Mouse (Mus musculus) left cerebral cortex, adult 8-10 months (tissue): Measurements from ENCODE around the gene Aldh1l1. TPM values are rescaled to one million over a fixed set of nuclear protein-coding genes. Genes with fewer than 3 reads are reported as not detected.
A peak's percentile ranks its signal among the peaks of the same experiment; 100 is the strongest.

Experiments
- DNase-seq, 2 experiments: peaks; one replicate each; pipeline ENCODE4 v3.0.0; 2022; ENCODE audit warnings: low spot score in 2 of 2
- total RNA-seq, 4 experiments: library from RNA; stranded (reverse); gene quantifications; 2 replicates each; pipeline ENCODE4 v1.2.4; 2022

Aldh1l1 gene
- total RNA-seq = 10 to 100 TPM; 44.9 to 68.4 (median 49.3) TPM

GRCm38 (mm10) chr6:90486176-90486921 is at the start of gene Aldh1l1:
TSS of gene Aldh1l1 (plus strand) at chr6:90486427.
- no peak for DNase-seq

DNA sequence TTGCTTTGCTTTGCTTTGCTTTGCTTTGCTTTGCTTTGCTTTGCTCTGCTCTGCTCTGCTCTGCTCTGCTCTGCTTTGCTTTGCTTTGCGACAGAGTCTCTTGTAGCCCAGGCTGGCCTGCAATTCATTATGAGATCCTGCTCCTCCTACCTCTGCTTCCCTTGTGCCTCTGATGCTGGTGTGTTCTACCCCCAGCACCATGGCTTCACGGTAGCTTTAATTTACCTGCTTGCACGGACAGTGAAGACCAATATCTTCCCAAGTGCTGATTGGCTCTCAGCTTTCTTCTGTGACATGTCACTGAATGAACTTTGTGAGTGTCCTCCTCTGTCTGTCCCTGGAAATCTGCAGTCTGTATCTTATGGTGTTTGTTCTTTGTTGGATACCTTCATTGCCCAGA is 49.2 kb upstream of the Aldh1l1 start:
- no peak for DNase-seq

GRCm38 (mm10) chr6:90446883-90447282 is 39.3 kb upstream of the Aldh1l1 start:
- no peak for DNase-seq

GRCm38 (mm10) chr6:90450179-90450578 is 36.0 kb upstream of the Aldh1l1 start:
- peak; percentile 59 to 61 for DNase-seq

DNA sequence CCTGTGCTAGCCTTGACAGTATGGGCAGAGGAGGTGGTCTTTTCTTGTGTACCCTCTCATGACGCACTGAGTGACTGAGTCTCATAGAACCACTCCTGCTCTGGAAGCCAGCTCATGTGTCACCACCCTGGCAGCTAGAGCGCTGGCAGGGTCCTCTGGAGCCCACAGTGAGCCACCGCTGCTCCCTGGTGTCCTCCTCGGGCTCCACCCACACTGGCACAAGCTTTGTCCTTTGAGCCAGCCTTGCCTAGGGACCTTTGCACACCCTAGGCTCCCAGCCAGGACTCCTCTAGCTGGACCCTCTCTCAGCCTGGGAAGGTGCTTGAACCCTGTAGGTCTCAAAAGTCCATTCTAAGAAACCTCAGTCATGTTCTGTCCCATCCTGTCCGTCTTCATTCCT is 35.5 kb upstream of the Aldh1l1 start:
- DNase-seq = peak in 1 of 2 experiments; percentile 43

GRCm38 (mm10) chr6:90451512-90451911 is 34.7 kb upstream of the Aldh1l1 start:
- DNase-seq = no peak

DNA sequence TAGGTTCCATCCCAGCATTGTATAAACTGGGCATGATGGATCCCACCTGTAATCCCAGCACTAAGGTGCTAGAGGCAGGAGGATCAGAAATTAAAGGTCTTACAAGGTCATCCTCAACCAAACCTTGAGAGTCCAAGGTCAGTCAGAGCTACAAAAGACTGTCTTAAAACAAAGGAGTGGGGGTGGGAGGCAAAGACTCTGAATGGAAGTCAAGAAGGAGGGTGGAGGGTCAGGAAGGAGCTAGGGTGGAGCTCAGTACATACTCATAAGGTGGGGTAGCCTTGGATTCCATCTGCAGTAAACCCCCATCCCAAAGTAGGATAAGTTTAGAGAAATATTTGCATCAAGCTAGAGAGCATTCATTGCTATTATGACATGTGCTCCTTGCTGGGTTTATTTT is 33.6 kb upstream of the Aldh1l1 start:
- DNase-seq = no peak

GRCm38 (mm10) chr6:90453751-90454150 is 32.5 kb upstream of the Aldh1l1 start:
- DNase-seq = no peak

DNA sequence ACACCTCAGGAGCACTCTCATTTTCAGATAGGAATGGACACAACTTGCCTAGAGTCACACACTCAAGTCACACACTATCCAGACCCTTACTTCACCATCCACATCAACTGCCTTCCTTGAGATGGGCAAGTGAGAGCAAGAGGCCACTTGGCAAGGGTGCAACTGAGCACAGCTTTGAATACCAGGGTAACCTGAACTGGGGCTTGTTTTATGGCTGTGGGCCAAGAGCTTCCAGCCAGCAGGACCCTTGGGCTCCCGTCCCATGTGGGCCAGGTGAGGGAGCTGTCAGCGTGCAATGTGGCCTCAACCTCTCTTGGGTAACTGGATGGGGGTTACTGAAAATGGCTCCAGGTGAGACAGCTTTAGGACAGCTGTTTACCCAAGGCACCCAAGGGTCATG is 28.8 kb upstream of the Aldh1l1 start:
- DNase-seq = no peak

GRCm38 (mm10) chr6:90461181-90461580 is 25.0 kb upstream of the Aldh1l1 start:
- DNase-seq = no peak

- no peak for DNase-seq
Observed at GRCm38 (mm10) chr6:90461771-90462170, 24.5 kb upstream of the Aldh1l1 start.

DNA sequence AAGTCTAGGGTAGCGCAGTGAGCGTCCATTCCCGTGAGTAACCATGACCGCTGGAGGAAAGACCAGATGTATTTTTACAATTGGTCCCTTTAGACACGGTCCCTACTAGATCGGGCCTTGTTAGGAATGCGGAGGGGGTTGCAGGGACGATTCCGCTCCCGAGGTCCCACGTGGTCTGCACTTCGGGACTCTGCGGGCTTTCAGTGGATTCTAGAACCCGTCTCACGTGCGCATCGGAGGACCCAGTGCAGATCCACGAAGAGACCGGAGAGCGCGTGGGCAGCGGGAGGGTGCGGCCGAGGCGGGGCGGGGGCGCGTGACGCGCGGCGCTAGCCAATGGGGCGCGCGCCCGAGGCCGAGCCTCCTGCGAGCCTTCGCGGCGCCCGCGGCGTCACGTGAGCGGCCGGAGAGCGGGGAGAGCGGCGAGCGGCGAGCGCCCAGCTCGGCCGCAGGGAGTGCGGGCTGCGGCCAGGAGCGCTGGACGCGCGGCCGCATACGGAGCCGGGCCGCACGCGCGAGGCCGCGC is 24.0 kb upstream of the Aldh1l1 start, which contains the start of gene Klf15:
Gene Klf15 (plus strand): TSS at position 396 of the 526 bp plus-strand sequence.
- DNase-seq = peak; percentile 68 to 86

DNA sequence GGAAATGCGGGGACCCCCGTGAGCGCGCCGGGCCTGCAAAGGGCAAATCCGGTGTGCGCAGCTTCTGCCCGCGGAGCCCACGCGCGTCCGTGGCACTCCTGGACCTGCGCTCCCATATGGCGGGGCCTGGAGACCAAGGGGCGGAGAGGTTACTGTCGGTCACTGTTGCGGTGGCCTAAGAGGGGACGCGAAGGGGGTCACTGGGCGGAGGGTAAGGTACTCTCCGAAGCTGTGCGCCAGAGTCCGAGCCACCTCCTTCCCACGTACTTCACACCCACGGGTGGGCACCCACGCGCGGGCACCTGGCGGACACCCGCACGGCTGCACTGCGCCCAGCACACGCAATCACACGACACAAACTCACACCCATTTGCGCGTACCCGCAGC is 23.4 kb upstream of the Aldh1l1 start:
- peak in 1 of 2 experiments; percentile 57 for DNase-seq

GRCm38 (mm10) chr6:90463228-90463862 is 22.9 kb upstream of the Aldh1l1 start:
- peak; percentile 73 to 92 for DNase-seq

DNA sequence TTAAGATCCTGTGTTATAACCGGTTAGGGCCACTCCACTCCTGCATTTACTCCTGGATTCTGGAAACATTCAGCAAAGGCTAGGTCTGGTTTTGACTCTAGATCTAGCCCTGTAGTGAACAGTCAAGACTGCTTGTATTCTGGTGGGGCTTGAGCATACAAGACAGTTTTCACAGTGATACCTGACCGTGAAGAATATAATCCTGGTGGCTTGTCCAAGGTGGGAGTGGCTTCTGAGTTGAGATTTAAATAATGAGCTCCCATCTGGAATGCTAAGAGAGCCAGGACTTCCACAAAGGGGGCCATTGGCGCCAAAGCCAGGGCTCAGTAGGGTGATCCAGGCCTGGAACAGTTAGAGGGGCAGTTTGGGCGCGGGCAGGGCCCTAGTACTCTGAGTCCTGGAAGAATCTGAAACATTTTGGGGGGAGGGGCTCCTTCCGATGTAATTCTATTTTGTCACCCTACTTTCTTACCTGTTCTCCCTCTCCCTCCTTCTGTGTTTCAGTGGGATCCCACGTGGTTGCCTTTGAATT is 22.3 kb upstream of the Aldh1l1 start:
- DNase-seq = no peak

GRCm38 (mm10) chr6:90465028-90465640 is 21.1 kb upstream of the Aldh1l1 start:
- no peak for DNase-seq

DNA sequence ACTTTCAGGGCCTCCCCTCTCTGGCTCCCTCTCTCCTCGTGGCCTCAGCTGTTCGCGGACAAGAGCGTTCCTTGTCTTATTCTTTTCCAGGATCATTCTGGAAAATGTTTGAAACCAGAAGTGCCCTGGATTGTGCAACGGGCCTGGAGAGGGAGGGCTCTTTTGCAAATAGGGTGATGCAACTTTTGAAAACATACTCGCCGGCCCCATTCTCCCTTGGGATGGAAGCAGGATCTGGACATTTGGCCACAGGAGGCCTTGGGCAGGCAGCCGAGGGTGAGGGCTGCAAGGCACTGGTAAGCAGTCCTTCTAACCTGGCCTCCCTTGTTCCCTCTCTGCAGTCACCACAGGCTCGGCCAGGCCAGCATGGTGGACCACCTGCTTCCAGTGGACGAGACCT is 20.1 kb upstream of the Aldh1l1 start:
- no peak for DNase-seq

- no peak for DNase-seq
Observed at GRCm38 (mm10) chr6:90466847-90467410, 19.3 kb upstream of the Aldh1l1 start.

DNA sequence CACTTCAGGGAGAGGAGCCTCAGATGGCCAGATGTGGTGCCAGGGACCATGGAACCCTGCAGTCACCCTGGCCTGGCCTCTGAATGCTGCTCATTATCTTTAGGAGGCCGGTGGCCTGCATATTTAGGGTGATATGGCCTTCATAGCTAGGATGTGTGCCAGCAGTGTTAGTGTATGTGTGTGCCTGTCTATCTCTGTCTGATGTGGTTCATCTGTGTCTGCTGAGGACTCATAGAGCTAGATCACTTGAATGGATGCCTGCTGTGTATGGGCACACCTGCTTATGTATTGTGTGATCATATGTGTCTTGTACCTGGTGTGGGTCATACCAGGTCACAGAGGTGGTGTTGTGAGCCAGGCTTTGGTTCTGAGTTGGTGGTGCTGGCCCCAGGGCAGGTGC is 18.0 kb upstream of the Aldh1l1 start:
- no peak for DNase-seq

- no peak for DNase-seq
Observed at GRCm38 (mm10) chr6:90469041-90469440, 17.2 kb upstream of the Aldh1l1 start.

- DNase-seq = no peak
Observed at GRCm38 (mm10) chr6:90470255-90470654, 16.0 kb upstream of the Aldh1l1 start.
